Mouse (Mus musculus): ENCODE measurements around the gene Mlx.

Gene Mlx

GRCm38 (mm10) chr11:101086756-101087681 lies at the start of gene Mlx:
Gene Mlx (plus strand): TSS chr11:101087277.
- TF ChIP-seq CTCF (conservative IDR thresholded peaks at IDR 0.05; ENCODE audit: low read length): no peak
- TF ChIP-seq NANOG (IDR thresholded peaks at IDR 0.05; ENCODE audit: borderline replicate concordance, low read length): peak; percentile 42; the same call in 1 of the 2 replicates

GRCm38 (mm10) chr11:101037795-101038194 lies 49.3 kb upstream of the Mlx start:
- TF ChIP-seq POU5F1 (IDR thresholded peaks at IDR 0.05; ENCODE audit: borderline replicate concordance, low read length) (no peak), CTCF (conservative IDR thresholded peaks at IDR 0.05; ENCODE audit: low read length) (no peak)
- Histone ChIP-seq H3K36me3 (ENCODE audit: insufficient read depth, low read length) (peaks cover 56% of the 10 kb centered on the region), H3K4me3 (replicated peaks; ENCODE audit: low read length) (no peak overlapping the region), H3K27me3 (ENCODE audit: insufficient read depth, low read length) (no peaks in the 10 kb centered on the region), H3K4me1 (replicated peaks; ENCODE audit: low read depth, low read length) (no peaks in the 10 kb centered on the region), H3K9me3 (ENCODE audit: low read length) (no peaks in the 10 kb centered on the region)

More at GRCm38 (mm10) chr11:101086756-101087681, at the start of gene Mlx:
- Histone ChIP-seq H3K4me3 (replicated peaks; ENCODE audit: low read length) (peak within 1 kb of the TSS; percentile 90), H3K9me3 (ENCODE audit: low read length) (no peaks in the 10 kb centered on the region), H3K27me3 (ENCODE audit: insufficient read depth, low read length) (peaks cover 2% of the 10 kb centered on the region), H3K36me3 (ENCODE audit: insufficient read depth, low read length) (peaks cover 69% of the 10 kb centered on the region), H3K4me1 (replicated peaks; ENCODE audit: low read depth, low read length) (peaks cover 60% of the 10 kb centered on the region)

- H3K4me1 ChIP-seq (replicated peaks; ENCODE audit: low read depth, low read length): peaks cover 13% of the 10 kb centered on the region
- H3K9me3 ChIP-seq (ENCODE audit: low read length): no peaks in the 10 kb centered on the region
- H3K27me3 ChIP-seq (ENCODE audit: insufficient read depth, low read length): no peaks in the 10 kb centered on the region
- peaks cover 61% of the 10 kb centered on the region for H3K36me3 ChIP-seq (ENCODE audit: insufficient read depth, low read length)
- no peak overlapping the region for H3K4me3 ChIP-seq (replicated peaks; ENCODE audit: low read length)
- TF ChIP-seq NANOG (IDR thresholded peaks at IDR 0.05; ENCODE audit: borderline replicate concordance, low read length) (no peak), CTCF (conservative IDR thresholded peaks at IDR 0.05; ENCODE audit: low read length) (no peak), POU5F1 (IDR thresholded peaks at IDR 0.05; ENCODE audit: borderline replicate concordance, low read length) (no peak)
These were observed 41.3 kb upstream of the Mlx start for GRCm38 (mm10) chr11:101045826-101046225.

GRCm38 (mm10) chr11:101046440-101046839 lies 40.6 kb upstream of the Mlx start:
- H3K9me3 ChIP-seq (ENCODE audit: low read length): no peaks in the 10 kb centered on the region
- H3K36me3 ChIP-seq (ENCODE audit: insufficient read depth, low read length): peaks cover 63% of the 10 kb centered on the region
- H3K27me3 ChIP-seq (ENCODE audit: insufficient read depth, low read length): no peaks in the 10 kb centered on the region
- H3K4me3 ChIP-seq (replicated peaks; ENCODE audit: low read length): no peak overlapping the region
- H3K4me1 ChIP-seq (replicated peaks; ENCODE audit: low read depth, low read length): peaks cover 13% of the 10 kb centered on the region
- TF ChIP-seq POU5F1 (IDR thresholded peaks at IDR 0.05; ENCODE audit: borderline replicate concordance, low read length) (no peak), NANOG (IDR thresholded peaks at IDR 0.05; ENCODE audit: borderline replicate concordance, low read length) (no peak), CTCF (conservative IDR thresholded peaks at IDR 0.05; ENCODE audit: low read length) (no peak)

GRCm38 (mm10) chr11:101047502-101047901 lies 39.6 kb upstream of the Mlx start:
- TF ChIP-seq CTCF (conservative IDR thresholded peaks at IDR 0.05; ENCODE audit: low read length): no peak
- no peak for TF ChIP-seq NANOG (IDR thresholded peaks at IDR 0.05; ENCODE audit: borderline replicate concordance, low read length)
- TF ChIP-seq POU5F1 (IDR thresholded peaks at IDR 0.05; ENCODE audit: borderline replicate concordance, low read length): no peak

GRCm38 (mm10) chr11:101050359-101050758 lies 36.7 kb upstream of the Mlx start:
- H3K27me3 ChIP-seq (ENCODE audit: insufficient read depth, low read length): no peaks in the 10 kb centered on the region
- no peak overlapping the region for H3K4me3 ChIP-seq (replicated peaks; ENCODE audit: low read length)
- peaks cover 31% of the 10 kb centered on the region for H3K4me1 ChIP-seq (replicated peaks; ENCODE audit: low read depth, low read length)
- peaks cover 4% of the 10 kb centered on the region for H3K9me3 ChIP-seq (ENCODE audit: low read length)
- TF ChIP-seq NANOG (IDR thresholded peaks at IDR 0.05; ENCODE audit: borderline replicate concordance, low read length) (no peak), POU5F1 (IDR thresholded peaks at IDR 0.05; ENCODE audit: borderline replicate concordance, low read length) (no peak), CTCF (conservative IDR thresholded peaks at IDR 0.05; ENCODE audit: low read length) (no peak)
- H3K36me3 ChIP-seq (ENCODE audit: insufficient read depth, low read length): peaks cover 28% of the 10 kb centered on the region

More at GRCm38 (mm10) chr11:101047502-101047901, 39.6 kb upstream of the Mlx start:
- Histone ChIP-seq H3K9me3 (ENCODE audit: low read length) (no peaks in the 10 kb centered on the region), H3K4me1 (replicated peaks; ENCODE audit: low read depth, low read length) (peaks cover 13% of the 10 kb centered on the region), H3K4me3 (replicated peaks; ENCODE audit: low read length) (no peak overlapping the region), H3K36me3 (ENCODE audit: insufficient read depth, low read length) (peaks cover 56% of the 10 kb centered on the region), H3K27me3 (ENCODE audit: insufficient read depth, low read length) (no peaks in the 10 kb centered on the region)

- TF ChIP-seq NANOG (IDR thresholded peaks at IDR 0.05; ENCODE audit: borderline replicate concordance, low read length) (no peak), CTCF (conservative IDR thresholded peaks at IDR 0.05; ENCODE audit: low read length) (no peak), POU5F1 (IDR thresholded peaks at IDR 0.05; ENCODE audit: borderline replicate concordance, low read length) (no peak)
- H3K27me3 ChIP-seq (ENCODE audit: insufficient read depth, low read length): no peaks in the 10 kb centered on the region
- H3K4me3 ChIP-seq (replicated peaks; ENCODE audit: low read length): no peak overlapping the region
- H3K36me3 ChIP-seq (ENCODE audit: insufficient read depth, low read length): peaks cover 21% of the 10 kb centered on the region
- H3K4me1 ChIP-seq (replicated peaks; ENCODE audit: low read depth, low read length): peaks cover 36% of the 10 kb centered on the region
- peaks cover 4% of the 10 kb centered on the region for H3K9me3 ChIP-seq (ENCODE audit: low read length)
These were observed 36.0 kb upstream of the Mlx start for GRCm38 (mm10) chr11:101051051-101051493.

GRCm38 (mm10) chr11:101051617-101052016 lies 35.5 kb upstream of the Mlx start:
- H3K4me1 ChIP-seq (replicated peaks; ENCODE audit: low read depth, low read length): peaks cover 36% of the 10 kb centered on the region
- peaks cover 19% of the 10 kb centered on the region for H3K36me3 ChIP-seq (ENCODE audit: insufficient read depth, low read length)
- TF ChIP-seq NANOG (IDR thresholded peaks at IDR 0.05; ENCODE audit: borderline replicate concordance, low read length) (no peak), POU5F1 (IDR thresholded peaks at IDR 0.05; ENCODE audit: borderline replicate concordance, low read length) (no peak), CTCF (conservative IDR thresholded peaks at IDR 0.05; ENCODE audit: low read length) (no peak)
- no peaks in the 10 kb centered on the region for H3K27me3 ChIP-seq (ENCODE audit: insufficient read depth, low read length)
- H3K4me3 ChIP-seq (replicated peaks; ENCODE audit: low read length): no peak overlapping the region
- H3K9me3 ChIP-seq (ENCODE audit: low read length): peaks cover 4% of the 10 kb centered on the region

All from E14TG2a.4 (cell line).